Mouse (Mus musculus) gastrocnemius, postnatal 10 days (tissue): ENCODE data around the gene Zfyve28. TPM values are rescaled to one million over a fixed set of nuclear protein-coding genes. Genes with fewer than 3 reads are reported as not detected.

ENCODE experiments used
- DNase-seq: peaks from one replicate; pipeline ENCODE4 v3.0.0; 2021; ENCODE audit warnings: mixed read lengths
- long read RNA-seq, 2 experiments: library from polyadenylated mRNA; stranded (forward); transcript quantifications; one replicate each; pipeline ENCODE4 v2.0.0; 2021
- total RNA-seq, 2 experiments: library from RNA; stranded (reverse); gene quantifications; 2 replicates each; pipeline ENCODE4 v1.2.3; 2021

Zfyve28 gene
- 1 to 10 TPM; 1.1 to 1.5 TPM for total RNA-seq
- long read RNA-seq, experiment 1, partial matches to known transcripts: 0 of 2 reads
- long read RNA-seq, experiment 1, other reads (novel, unspliced or antisense): 1 of 2 reads
- long read RNA-seq, experiment 2, partial matches to known transcripts: 0 of 2 reads
- long read RNA-seq, experiment 2, other reads (novel, unspliced or antisense): 1 of 2 reads

DNA sequence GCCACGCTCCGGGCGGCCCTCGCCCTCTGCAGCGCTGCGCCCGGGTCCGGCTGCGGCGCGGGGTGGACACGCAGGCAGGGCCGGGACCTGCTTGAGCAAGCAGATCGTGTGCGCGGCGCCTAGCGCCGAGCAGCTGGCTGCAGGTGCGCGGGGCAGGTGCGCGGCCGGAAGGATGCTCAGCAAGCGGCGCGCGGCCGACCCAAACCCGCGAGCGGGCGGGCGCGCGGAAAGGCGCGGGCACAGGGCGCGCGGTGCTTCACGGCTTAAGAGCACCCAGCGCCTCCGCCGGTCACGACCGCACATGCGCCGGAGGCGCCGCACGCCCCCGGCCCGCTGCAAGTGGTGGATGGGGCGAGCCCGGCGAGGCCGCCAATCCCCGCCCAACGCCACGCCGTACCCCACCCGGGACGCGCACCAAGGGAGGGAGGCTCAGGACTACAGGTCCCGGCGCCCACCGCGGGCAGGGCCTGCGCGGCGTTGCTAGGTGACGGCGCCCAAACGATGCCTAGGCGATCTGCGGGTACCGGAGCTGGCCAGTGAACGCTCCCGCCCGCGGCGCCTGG, at the start of gene Zfyve28, which contains the start of gene Cfap99:
Gene Zfyve28, minus strand, starts transcription at position 296 of the 563 bp plus-strand sequence.
Gene Cfap99, plus strand, starts transcription at position 447 of the 563 bp plus-strand sequence.
- DNase-seq: peak; percentile 74

DNA sequence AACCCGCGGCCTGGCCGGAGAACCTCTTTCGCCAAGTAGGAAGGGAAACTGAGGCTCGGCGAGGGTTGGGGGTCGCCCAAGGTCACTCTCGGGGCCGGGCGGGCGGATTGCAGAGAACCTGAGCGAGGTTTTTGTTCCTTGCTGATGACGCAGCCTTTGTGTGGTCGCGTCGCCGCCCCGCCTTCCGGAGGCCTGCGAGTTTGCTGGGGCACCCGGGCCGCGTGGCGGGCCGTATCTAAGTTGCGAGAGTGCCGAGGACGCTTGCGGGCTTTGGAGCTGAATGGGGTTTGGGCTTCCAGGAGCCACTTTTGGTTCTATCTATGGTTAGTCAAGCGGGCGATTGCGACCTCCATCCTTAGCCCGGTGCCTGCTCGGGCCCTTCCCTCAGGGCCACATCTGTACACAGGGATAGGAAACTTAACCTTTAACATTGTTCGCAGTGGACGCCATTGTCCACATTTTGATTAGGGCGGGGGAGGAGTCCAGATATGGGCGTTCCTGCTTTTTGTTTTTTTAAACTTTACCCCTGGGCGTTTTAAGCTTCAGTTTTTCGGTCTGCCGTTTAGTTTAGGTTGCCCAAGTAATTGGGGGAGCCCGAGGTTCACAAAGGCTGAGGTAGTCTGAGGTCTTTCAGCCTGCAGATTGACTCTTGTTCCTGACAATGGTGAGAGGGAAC, 48.7 kb upstream of the Zfyve28 start:
- DNase-seq: peak; percentile 53

DNA sequence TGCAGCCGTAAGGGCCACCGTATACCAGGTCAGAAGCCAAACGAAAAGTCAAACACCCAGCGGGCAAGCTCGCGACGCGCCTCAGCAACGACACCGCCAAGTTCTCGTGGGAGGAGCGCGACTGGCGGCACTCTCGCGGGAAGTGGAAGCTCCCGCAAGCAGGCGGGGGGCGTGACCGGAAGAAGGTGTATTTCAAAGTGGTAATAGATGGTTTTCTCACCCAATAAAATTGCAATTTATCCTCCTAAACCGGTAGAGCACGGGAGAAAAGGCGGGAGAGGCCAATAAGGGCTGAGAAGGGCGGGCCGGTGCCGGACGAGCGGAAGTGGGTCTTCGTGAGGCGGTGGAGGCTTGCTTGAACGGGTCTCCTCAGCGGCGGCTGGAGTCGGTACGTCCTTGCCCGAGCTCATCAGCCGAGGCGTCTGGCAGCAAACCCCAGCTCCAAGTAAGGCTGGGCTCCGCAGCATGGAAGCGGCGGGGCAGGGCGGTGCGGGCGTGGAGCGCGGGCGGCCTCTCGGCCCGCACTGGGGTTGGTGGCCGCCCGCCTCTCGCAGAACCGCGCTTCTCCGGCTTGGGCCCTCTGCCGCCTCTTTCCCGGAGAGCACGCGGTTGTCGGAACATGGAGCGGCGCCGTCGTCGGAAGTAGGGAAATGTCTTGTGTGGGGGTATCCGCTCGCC, 48.0 kb upstream of the Zfyve28 start, which contains the start of gene Rnf4:
Gene Rnf4, plus strand, starts transcription at position 193 of the 678 bp plus-strand sequence.
- DNase-seq: peak; percentile 96

DNA sequence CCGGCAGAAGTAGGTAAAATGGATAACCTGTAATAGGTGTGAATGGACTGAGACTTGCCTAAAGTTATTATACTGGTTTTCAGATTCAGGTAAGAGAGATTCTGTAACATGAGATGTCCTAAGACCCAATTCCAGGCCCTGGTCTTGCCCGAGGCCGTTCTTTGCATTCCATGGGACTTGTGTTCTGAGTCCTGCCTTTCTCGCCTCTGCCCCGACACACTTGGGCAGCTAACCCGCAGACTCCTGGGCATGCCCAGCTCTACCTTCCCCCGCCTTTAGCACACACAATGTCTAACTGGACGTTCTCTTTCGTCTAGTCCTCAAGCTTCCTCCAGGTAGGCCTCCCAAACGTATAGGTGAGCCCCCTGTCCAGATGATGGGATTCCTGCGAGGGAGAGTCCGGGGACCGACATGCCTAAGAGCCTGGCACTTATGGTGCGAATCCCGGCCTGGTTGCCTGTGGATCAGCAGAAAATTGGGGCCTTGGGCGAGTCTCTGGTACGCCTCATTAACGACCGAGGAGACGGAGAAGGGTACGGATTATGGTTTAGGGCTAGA, 47.4 kb upstream of the Zfyve28 start:
- no peak for DNase-seq

DNA sequence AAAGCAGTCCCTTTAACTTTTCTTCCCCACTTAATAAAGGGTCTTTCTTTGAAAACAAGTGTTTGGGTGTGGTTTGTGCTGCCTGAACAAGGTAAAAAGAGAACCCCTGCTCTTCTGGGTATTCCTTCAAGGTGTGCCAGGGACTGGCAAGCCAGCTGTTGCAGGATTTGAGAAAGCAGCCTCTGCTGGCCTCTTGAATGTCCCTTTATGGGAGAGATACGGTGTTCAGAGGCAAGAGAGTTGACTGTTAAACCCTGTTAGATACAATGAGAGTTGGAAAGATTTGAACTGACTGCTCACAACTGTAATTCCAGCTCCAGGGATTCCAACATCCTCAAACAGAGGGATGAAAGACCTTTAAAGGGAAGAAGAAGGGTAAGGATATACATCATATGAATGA, 45.8 kb upstream of the Zfyve28 start:
- DNase-seq: no peak

DNA sequence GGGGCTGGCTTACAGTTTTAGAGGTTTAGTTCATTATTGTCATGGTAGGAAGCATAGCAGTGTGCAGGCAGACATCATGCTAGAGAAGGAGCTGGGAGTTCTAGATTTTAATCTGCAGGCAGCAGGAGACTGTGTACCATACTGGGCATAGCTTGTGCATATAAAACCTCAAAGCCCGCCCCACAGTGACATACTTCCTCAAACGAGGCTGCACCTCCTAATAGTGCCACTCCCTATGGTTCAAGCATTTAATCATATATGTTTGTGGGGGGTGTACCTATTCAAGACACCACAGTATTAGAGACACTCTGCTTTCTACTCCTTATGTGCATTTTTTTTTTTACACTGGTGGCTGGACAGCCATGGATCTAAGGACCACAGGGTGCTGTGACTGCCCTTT, 41.9 kb upstream of the Zfyve28 start:
- DNase-seq: no peak

DNA sequence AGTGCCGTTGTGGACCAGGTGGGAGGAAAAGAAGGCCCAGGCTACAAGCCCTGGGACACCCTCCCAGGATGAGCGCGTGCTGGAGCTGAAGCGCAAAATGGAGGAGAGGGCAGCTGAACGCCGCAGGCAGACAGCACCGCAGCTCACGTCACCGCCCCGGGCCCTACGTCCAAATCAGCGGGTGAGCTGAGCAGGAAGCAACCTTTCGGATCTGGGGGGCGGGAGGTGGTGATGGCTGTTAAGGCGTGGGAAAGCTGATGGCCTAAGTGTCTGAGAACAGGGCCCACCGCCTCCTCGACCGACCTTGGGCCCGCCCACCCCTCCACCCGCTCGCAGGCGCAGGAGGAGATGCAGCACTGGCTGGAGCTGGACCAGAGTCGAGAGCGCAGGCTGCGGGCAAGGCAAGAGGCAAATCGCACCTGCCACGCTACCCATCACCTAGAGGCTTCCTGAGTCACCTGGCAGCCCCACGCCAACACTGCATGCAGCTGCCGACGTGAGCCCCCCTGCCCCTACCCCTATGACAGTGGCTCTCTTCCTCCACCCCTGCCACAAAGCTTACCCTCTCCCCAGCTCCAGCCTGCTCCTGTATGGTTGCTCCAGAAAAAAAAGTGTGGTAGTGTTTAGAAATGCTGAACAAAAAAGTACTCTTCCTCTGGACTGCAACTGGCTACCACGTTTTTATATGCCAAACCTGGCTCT, 38.8 kb upstream of the Zfyve28 start:
- peak; percentile 25 for DNase-seq

DNA sequence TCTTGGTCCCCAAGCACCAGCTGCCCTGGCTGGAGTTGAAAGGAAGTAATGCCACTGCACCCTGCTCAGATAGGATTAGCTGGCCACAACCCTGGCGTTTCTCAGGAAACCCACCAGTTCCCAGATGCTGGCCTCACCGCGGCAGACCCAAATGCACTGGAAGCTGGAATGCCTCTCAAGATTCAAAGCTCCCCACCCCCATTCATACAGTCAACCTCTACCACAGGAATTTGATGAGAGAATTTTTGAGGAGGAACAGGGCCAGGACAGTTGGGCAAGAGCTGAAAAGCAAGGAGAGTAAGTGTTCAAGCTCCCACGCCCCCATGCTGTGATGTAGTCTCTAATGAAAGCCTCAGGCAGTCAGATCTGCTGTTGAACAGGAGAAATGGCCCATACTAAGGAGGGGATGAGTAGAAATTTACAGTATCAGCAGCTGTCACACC, 38.0 kb upstream of the Zfyve28 start:
- no peak for DNase-seq

DNA sequence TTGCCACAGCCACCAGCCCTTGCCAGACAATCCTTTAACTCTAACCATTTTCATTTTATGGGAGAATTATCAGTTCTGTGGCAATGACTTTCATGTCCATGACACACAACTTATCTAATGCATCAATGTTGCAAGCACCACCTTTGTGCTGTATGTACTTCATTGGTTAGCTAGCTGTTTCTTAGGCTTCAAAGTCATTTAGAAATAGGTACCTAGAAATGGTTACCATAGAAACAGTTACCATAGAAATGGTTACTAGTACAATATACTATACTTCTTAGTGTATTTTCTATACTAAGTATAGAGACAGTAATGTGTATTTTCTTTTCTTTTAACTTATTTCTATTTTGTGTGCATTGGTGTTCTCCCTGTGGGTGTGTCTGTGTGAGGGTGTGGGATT, 37.0 kb upstream of the Zfyve28 start:
- no peak for DNase-seq

DNA sequence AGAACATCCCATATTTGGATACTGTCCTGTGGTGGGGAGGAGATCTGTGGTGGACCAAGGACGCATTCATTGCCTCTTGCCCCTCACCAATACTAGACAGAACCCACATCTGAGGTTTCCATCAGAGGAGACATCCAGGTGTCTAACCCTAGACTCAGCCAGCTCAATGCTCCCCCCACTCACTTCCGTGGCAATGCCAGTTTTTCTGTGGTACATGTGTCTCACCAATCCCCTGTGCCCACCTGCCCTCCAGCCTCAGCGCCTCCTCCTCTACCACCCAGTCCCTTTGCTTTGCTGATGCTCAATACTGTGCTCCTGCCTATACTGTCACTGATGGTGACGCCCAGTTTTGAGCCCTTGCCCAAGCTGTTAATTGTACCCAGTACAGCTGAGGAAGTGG, 33.0 kb upstream of the Zfyve28 start:
- no peak for DNase-seq

DNA sequence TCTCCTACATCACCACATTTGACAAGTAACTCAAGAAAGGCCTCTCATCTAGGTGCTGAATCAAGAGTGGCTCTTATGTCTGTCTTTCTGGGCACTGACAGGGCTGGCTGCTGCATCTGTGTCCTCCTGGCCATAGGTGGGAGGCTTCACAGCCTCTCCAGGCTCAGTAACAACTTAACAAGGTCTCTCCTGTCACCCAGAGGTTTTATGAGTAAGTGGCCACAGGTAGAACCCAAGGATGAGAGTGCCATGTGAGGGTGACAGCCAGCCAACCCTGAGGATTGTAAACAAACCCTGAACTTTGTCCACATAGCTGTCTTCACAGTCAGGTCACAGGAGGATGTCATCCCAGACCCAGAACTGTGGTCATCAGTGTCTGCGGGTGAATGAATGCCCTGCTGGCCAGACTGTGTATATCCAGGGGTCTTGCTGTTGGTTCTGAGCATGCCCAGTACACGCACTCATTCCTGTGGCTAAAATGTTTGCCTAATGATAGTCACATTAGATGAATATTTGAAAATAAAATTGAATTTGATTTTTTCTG, 31.3 kb upstream of the Zfyve28 start:
- DNase-seq: no peak

DNA sequence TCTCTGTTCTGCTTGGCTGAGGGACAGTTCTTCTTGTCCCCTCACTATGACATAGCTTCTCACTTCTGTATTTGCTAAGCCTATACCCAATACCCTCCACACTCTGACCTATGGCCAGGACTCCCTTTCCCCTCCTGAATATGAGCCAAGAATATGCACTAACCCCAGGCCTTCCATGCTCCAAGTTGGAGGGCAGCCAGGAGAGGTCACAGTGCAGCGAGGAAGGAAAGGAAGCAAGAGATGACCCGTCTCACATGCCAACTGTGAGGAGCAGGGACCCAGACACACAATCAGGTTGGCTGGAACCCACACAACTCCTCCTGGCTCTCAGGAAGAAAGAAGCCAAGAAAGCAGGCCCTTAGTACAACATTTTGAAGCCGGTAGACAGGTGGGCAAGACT, 20.8 kb upstream of the Zfyve28 start:
- no peak for DNase-seq

DNA sequence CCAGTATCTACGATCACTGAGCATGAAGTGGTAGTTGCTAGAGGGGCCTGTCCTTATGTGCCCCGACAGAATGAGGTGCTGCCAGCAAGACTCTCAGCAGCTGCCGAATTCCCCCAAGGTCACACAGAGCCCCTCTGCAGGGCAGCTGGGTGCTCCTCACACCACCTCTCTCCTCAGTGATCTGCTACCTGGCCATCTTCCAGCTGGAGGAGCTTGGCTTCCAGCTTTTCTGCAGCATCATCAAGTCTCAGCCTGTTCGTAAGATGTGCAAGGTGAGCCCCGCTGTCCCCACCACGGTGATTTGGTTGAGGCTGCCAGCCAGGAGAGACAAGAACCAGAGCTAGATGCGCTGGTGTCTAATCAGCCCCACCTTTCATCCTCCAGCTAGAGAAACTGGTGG, 14.1 kb upstream of the Zfyve28 start:
- DNase-seq: no peak

DNA sequence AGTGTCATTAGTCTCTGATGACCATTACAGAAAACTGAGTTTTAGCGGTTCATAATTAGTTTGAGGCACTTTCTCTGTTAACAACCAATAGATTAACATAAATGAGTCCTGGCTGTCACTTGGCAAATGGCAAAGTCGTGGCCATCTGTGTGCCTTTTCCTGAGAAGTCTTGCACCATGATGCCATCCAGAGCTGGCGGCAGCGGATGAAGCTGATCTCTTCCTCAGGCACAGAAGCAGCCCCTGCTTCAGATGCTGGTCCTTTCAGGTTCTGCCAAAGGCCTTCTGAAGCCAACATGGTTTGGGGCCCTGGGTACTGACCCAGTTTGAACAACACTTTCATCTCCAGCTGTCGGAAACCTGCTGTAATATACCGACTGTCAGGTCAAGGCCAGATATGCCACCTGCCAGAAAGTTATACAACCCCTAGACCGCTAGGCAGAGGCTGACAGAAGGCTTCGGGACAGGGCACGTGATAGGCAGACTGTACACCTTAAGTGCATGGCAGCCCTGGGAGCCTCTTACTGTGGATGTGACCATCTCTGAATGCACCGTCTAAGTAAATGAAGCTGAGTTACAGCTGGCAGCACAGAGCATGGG, 10.8 kb upstream of the Zfyve28 start:
- DNase-seq: no peak

DNA sequence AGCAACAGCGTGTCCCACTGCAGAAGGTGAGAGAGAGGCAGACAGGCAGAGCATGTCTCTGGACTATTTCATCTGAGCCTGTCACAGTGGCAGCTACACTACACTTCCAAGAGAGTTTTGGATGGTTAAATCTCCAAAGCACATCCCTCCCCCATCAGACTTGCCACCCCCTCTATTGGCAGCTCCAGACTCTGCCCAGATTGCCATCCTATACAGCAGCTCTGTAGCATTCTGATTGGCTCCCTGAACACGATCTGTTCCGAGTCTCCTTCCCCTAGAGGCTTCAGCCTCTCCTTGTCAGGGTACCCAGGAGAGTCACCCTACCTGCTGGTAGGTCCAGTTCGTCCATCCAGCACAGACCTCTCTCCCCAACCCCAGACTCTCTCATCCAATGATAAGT, 9.8 kb upstream of the Zfyve28 start:
- DNase-seq: no peak

DNA sequence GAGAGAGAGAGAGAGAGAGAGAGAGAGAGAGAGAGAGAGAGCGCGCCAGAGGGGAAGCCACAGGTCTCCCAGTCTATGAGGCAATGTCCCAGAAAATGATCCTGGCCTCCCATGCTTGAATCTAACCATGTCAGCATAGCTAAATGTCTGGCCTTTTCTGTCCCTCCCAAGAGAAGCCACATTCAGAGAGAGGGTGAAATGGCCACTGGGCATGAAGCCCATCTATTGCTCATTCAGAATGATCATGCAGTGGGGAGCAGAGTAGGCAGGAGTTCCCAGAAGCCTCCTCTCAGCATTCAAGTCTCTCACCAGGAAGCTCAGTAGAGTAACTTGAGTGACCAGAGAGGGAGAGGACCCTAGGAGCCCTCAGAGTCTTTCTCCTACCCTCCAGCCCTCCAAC, 6.9 kb upstream of the Zfyve28 start:
- DNase-seq: no peak

DNA sequence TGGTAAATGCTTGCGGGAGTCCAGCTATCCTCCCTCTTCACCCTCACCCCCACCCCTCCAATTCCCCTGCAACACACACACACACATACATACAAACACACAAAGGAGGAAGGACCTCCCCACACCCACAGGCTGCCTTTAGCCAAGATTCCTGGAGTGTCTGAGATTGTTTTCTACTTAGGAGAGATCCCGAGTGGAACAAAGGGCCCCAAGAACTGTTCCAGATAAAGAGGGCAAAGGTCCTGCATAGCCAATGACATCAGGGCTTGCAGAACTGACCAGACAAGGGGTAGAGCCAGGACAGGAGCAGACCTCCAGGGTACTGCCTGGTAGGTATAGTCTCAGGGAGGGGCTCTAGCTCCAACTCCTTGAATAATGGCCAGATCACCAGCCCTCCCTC, 6.4 kb upstream of the Zfyve28 start:
- no peak for DNase-seq

DNA sequence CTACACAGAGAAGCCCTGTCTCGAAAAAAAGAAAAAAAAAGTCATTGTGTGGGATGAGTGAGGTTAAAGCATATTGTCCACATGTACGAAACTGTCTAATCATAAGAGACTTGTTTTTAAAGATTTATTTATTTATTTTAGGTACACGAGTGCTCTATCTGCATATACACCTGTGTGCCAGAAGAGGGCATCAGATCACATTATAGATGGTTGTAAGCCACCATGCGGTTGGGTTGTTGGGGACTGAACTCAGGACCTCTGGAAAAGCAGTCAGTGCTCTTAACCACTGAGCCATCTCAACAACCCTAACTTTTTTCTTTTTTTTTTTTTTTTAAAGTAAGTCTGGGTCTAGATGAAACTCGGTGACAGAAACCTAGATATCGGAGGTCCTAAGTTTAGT, 5.1 kb upstream of the Zfyve28 start:
- DNase-seq: no peak

DNA sequence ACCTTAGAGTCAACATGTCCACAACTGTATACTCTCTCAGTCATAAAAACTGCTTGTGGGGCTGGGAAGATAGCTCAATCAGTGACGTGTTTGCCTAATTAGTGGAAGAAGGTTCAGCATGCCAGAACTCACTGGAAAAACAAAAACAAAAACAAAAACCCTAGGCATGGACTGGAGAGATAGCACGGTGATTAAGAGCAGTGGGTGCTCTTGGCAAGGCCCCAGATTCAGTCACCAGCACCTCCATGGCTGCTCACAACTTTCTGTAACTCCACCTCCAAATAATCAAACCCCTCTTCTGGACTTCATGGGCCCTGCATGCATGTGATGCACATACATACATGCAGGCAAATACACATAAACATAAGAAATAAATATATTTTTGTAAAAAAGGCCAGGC, 1.0 kb upstream of the Zfyve28 start:
- DNase-seq: no peak

DNA sequence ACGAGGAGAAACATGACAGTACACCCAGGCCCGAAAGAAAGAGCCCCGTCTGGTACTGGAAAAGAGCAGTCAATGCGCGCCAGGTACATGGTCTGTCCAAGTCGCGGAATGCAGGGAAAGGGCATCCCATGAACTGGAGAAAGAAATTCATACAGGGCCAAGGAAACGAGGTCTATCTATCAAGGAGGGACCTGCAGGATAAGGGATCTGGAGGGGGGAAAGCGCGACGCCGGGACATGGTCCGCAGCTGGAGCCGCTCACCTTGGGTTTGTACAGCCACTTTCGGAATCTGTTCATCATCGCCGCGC, 457 bp downstream of the Zfyve28 start:
- no peak for DNase-seq

DNA sequence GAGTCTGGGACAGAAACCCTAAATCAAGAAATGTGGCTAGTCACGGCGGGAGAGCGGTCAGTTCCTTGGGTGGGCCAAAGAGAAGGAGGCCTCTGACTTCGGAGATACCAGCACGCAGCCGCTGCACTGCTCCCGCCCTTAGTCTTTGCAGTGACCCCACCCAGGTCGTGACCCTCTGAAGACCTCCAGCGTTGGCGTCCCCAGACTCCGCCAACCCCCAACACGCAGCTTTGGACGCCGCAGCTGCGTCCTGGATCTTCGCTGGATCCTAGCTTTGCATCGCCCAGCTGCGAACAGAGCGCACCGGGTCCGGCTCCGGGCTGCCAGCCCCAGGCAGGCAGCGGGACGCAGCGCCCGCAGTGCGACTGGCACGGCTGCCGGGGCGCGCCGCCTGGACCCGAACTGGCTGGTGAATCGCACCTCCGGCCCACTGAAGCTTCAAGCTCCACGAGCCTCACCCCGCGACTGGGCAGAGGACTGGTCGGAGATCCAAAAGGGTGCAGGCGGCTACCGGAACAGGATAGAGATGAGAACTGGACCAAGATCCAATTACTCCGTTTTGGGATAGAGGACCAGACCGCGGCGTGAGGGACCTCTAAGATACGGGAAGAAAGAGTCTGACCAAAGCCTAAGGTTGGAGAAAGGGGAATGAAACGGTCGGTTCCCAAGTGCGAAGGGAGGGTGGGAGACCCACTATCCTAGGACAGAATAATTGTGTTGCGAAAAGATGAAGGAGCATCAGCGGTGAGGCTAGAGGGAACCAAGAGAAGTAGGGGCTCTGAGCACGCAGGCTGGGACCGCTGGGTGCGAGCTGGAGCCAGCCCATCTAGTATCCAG, 1.0 kb downstream of the Zfyve28 start:
- DNase-seq: peak; percentile 17
